Mouse (Mus musculus): Measurements from ENCODE around the gene Cfap97d1. TPM values are rescaled to one million over a fixed set of nuclear protein-coding genes. Genes with fewer than 3 reads are reported as not detected.

The Cfap97d1 gene
- total RNA-seq, 2 experiments from 2014 or later: not detected

DNA sequence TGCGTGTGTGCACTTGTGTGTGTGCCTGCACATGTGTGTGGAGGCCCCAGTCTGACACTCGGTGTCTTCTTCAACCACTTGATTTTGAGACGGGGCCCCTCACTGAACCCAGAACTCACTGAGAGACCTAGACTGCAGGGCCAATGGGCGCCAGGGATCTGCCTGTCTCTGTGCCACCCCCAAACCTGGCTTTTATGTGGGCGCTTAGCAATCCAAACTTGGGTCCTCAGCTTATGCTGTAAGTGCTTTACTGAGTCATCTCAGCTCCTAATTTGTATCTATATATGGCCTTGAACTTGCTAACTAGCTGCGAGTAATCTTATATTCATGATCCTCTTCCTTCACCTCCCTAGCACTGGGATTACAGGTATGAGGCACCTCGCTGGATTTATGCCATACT, 8.3 kb downstream of the Cfap97d1 start:
- intact Hi-C loops (cut with DNase I): no loop called here
- peak; percentile 51 to 63 for DNase-seq (ENCODE audit: extremely low spot score in 1 of 2, low spot score in 2 of 2)
- Histone ChIP-seq H3K4me3 (no peak overlapping the region), H3K27ac (peak overlapping the region; percentile 70)
- no peak for TF ChIP-seq CTCF (IDR thresholded peaks at IDR 0.05)

DNA sequence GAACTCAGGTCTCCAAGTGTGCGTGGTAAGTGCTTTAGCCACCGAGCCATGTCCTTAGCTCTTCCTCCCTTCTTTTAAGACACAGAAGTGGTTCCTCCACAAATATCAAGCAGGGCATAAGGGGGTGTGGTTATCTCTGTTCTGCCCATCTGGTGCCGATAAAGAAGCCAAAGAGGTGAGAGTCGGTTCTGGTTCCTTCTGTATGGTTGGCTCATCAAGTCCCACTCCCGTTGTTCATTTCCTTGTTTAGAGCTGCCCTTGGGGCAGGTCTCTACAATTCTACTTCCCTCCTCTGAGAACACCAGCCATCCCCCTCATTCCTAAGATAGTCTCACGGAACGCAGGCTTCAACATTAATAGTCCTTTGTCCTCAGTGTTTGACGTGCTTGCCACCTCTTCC, 10.0 kb downstream of the Cfap97d1 start:
- no peak for TF ChIP-seq CTCF (IDR thresholded peaks at IDR 0.05)
- DNase-seq (ENCODE audit: extremely low spot score in 1 of 2, low spot score in 2 of 2): no peak

GRCm38 (mm10) chr11:101995938-101996337, 11.9 kb downstream of the Cfap97d1 start:
- TF ChIP-seq CTCF (IDR thresholded peaks at IDR 0.05): no peak
- DNase-seq (ENCODE audit: extremely low spot score in 1 of 2, low spot score in 2 of 2): no peak
- H3K4me3 ChIP-seq: no peak overlapping the region
- intact Hi-C loops (cut with DNase I): no loop called here
- no peak overlapping the region for H3K27ac ChIP-seq

More for the DNA sequence above, 10.0 kb downstream of the Cfap97d1 start:
- peak overlapping the region; percentile 29; the same call in 1 of the 2 replicates for H3K27ac ChIP-seq
- H3K4me3 ChIP-seq: no peak overlapping the region
- intact Hi-C loops (cut with DNase I): no loop called here

DNA sequence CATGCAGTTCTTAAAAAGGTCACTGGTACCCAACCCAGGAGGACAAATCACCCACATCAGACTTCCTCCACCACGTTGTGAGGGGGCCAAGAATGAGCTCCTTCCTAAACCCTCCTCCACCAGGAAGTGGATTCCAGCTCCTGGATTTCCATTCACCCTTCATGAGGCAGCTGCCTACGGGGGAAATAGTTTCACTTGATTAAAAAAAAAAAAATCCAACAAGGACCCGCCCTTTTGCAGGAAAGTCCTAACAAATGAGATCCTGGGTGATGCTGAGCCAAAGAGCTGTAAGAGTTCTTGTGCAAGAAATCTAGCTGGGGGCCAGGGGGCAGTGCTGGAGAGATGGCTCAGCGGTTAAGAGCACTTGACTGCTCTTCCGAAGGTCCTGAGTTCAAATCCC, 14.2 kb downstream of the Cfap97d1 start:
- TF ChIP-seq CTCF (IDR thresholded peaks at IDR 0.05): no peak
- H3K4me3 ChIP-seq: no peak overlapping the region
- DNase-seq (ENCODE audit: extremely low spot score in 1 of 2, low spot score in 2 of 2): no peak
- H3K27ac ChIP-seq: no peak overlapping the region
- intact Hi-C loops (cut with DNase I): no loop called here

- TF ChIP-seq CTCF (IDR thresholded peaks at IDR 0.05): no peak
- Histone ChIP-seq H3K27ac (no peak overlapping the region), H3K4me3 (no peak overlapping the region)
- intact Hi-C loops (cut with DNase I): no loop called here
- DNase-seq (ENCODE audit: extremely low spot score in 1 of 2, low spot score in 2 of 2): no peak
Measured at GRCm38 (mm10) chr11:101999466-101999865, 15.4 kb downstream of the Cfap97d1 start.

- no peak overlapping the region for H3K27ac ChIP-seq
- peak; percentile 38 for TF ChIP-seq CTCF (IDR thresholded peaks at IDR 0.05)
- DNase-seq (ENCODE audit: extremely low spot score in 1 of 2, low spot score in 2 of 2): no peak
- H3K4me3 ChIP-seq: no peak overlapping the region
- intact Hi-C loops (cut with DNase I): no loop called here
Measured at GRCm38 (mm10) chr11:102004251-102004650, 20.2 kb downstream of the Cfap97d1 start.

- intact Hi-C loops (cut with DNase I): no loop called here
- Histone ChIP-seq H3K4me3 (no peak overlapping the region), H3K27ac (no peak overlapping the region)
- no peak for TF ChIP-seq CTCF (IDR thresholded peaks at IDR 0.05)
- DNase-seq (ENCODE audit: extremely low spot score in 1 of 2, low spot score in 2 of 2): no peak
Measured at GRCm38 (mm10) chr11:102006271-102006670, 22.2 kb downstream of the Cfap97d1 start.

- TF ChIP-seq CTCF (IDR thresholded peaks at IDR 0.05): no peak
- no peak for DNase-seq (ENCODE audit: extremely low spot score in 1 of 2, low spot score in 2 of 2)
- Histone ChIP-seq H3K27ac (no peak overlapping the region), H3K4me3 (no peak overlapping the region)
- intact Hi-C loops (cut with DNase I): no loop called here
Measured at GRCm38 (mm10) chr11:102006688-102007087, 22.6 kb downstream of the Cfap97d1 start.

- Histone ChIP-seq H3K27ac (no peak overlapping the region), H3K4me3 (no peak overlapping the region)
- intact Hi-C loops (cut with DNase I): no loop called here
- TF ChIP-seq CTCF (IDR thresholded peaks at IDR 0.05): no peak
- DNase-seq (ENCODE audit: extremely low spot score in 1 of 2, low spot score in 2 of 2): no peak
Measured at GRCm38 (mm10) chr11:102008372-102008771, 24.3 kb downstream of the Cfap97d1 start.

DNA sequence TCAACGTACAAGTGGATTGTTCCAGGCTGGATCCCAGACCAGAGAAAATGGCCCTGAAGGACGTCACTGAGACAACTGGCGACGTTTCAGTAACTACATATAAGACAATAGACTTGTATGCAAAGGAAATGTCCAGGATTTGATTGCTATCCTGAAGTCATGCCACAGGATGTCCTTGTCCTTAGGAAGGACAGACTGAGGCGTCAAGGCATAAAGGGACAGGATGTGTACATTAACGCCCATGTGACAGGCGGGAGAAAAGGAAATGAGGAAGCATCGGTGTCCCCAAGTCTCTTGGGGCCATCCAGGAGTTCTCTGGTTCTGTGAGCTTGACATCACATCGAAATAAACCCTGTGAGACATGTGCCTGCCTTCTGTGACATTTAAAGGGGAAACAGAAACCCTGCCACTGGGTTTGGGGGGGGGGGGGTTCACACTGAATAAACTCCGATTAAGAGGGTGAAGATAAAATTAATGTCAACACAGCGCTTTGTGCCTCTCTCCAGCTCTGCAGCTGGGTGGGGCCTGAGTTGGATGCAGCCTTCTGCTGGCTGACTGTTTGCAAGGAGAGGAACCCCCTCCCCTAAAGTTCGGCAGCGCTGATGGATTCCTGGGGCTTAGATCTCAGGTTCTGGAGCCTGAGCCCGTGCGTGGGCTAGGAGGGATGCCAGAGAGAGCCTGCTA, 25.0 kb downstream of the Cfap97d1 start:
- Histone ChIP-seq H3K27ac (no peak overlapping the region; the same call in 1 of the 2 replicates), H3K4me3 (no peak overlapping the region)
- intact Hi-C loops (cut with DNase I): no loop called here
- no peak for DNase-seq (ENCODE audit: extremely low spot score in 1 of 2, low spot score in 2 of 2)
- TF ChIP-seq CTCF (IDR thresholded peaks at IDR 0.05): no peak

DNA sequence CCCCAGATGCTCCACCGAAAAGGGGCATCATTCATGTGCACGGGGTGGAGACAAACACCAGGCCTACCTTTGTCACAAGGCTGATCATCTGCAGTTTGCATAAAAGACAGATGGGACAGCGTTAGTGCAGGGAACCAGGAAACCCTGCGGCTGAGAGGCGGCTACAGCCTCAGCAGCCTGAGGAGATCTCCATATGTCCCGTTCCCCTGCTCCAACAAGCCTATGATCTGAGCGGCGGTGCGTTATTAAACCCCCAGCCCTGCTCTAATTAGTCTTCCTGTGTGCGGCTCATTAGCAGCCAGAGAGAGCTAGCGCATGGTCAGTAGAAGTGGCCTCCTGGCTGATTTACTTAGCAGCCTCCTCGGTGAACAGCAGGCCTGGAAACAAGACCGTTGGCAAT, 26.1 kb downstream of the Cfap97d1 start:
- TF ChIP-seq CTCF (IDR thresholded peaks at IDR 0.05): no peak
- Histone ChIP-seq H3K27ac (peak overlapping the region; percentile 70), H3K4me3 (no peak overlapping the region)
- intact Hi-C loops (cut with DNase I): no loop called here
- no peak for DNase-seq (ENCODE audit: extremely low spot score in 1 of 2, low spot score in 2 of 2)

DNA sequence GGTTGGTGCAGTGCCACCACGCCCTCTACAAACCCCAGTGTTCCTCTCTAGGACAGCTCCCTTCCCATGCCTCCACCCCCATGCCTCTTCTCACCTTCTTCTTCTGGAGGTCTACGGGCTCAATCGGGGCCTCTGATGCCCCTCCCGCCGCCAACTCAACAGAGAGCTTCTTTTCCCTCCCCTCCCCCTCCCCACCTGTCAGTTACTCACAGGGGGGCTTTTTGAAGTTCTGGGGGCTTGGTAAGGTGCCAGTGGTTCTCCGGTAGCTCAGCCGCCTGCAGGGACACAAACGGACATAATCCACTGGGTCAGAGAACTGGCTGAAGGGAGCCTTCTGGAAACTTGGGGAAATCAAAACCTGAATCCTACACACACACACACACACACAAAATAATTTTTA, 27.4 kb downstream of the Cfap97d1 start:
- TF ChIP-seq CTCF (IDR thresholded peaks at IDR 0.05): no peak

DNA sequence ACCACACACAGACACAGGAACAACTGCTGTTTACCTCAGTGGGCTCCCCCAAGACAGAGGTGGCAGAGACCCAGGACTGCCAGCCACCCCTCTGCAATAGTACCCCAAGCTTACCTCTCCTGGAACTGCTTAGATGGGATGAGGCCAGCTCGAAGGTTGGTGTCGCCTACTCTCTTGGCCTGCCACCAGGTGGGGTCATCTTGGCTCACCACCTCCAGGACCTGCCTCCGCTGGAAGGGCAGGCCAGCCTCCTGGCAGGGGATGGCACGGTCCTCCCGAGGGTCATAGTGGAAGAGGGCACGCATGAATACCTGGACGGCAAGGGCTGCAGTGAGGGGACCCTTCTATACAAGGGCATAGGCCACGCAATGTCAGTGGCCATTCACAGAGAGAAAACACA, 29.1 kb downstream of the Cfap97d1 start:
- intact Hi-C loops (cut with DNase I): no loop called here
- Histone ChIP-seq H3K4me3 (no peak overlapping the region), H3K27ac (no peak overlapping the region)
- TF ChIP-seq CTCF (IDR thresholded peaks at IDR 0.05): no peak
- DNase-seq (ENCODE audit: extremely low spot score in 1 of 2, low spot score in 2 of 2): no peak

More for the DNA sequence above, 27.4 kb downstream of the Cfap97d1 start:
- H3K27ac ChIP-seq: no peak overlapping the region
- no peak overlapping the region for H3K4me3 ChIP-seq
- no peak for DNase-seq (ENCODE audit: extremely low spot score in 1 of 2, low spot score in 2 of 2)
- intact Hi-C loops (cut with DNase I): no loop called here
